Mouse (Mus musculus): ENCODE data around the gene Tbc1d10a. TPM values are rescaled to one million over a fixed set of nuclear protein-coding genes. Genes with fewer than 3 reads are reported as not detected.

The Tbc1d10a gene
- polyA plus RNA-seq, 1 experiment from 2014 or later: 20.9 TPM

DNA sequence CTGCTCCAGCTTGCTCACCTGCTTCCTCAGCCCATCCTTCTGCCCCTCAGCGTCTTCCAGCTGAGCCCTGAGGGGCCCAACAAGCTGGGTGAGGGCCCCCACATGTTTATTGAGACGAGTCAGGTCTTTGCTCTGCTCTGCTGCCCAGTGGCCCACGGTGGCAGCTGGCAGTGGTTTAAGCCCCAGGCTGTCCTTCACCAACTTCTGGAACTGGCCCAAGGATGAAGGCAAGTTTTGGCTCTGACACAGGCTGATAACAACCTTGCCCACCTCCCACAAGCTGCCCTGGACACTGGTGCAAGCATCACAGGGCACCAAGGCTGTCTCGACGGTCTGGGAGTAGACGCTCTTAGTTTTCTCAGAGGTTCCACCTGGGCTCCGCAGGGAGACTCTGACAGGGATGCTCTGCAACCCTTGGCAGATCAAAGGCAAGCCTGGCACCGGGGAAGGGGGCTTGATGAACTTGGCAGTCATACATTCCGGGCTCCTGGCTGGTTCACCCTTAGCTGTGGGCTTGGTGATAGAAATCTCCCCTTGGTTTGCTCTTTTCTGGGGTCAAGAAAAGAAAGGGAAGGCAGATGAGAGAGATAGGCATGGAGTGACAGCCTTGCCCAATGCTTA is 37.9 kb upstream of the Tbc1d10a start:
- Histone ChIP-seq H3K36me3 (ENCODE audit: control insufficient read depth, insufficient read depth) (peaks cover 6% of the 10 kb centered on the region; the same call in 1 of the 2 replicates), H3K9ac (ENCODE audit: low read length) (no peak overlapping the region), H3K27me3 (ENCODE audit: control insufficient read depth, insufficient read depth, low read length) (no peaks in the 10 kb centered on the region), H3K4me3 (ENCODE audit: low read length) (no peak overlapping the region), H3K27ac (ENCODE audit: low read length) (no peak overlapping the region), H3K4me1 (ENCODE audit: control insufficient read depth, insufficient read depth, low read length) (no peaks in the 10 kb centered on the region), H3K9me3 (replicated peaks; ENCODE audit: control insufficient read depth, low read length) (no peaks in the 10 kb centered on the region), H3K4me2 (ENCODE audit: low read depth, low read length) (no peak overlapping the region)
- 73% methylated on average over 9 of the region's 9 CpGs for WGBS
- ATAC-seq (replicated peaks; ENCODE audit: extremely low read depth, insufficient read depth, low FRiP score): no peak

DNA sequence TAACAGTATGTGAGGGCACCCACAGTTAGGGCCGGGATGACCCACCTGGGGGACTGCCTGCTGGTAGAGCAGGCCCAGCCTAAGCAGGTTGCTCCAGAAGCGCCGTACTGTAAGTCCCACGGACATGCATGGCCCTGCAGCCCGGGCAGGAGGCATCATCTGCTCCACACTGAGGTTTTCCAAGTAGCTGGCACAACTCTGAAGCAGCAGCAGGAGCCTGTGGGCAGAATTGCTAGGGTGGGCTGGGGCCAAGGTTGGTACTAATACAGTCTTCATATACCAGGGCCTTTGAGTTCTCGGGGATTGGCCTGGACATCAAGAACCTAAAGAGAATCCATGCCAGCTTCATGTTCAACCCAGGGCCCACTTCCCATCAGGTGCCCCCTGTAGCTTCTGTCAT is 36.7 kb upstream of the Tbc1d10a start:
- H3K9ac ChIP-seq (ENCODE audit: low read length): no peak overlapping the region
- H3K27ac ChIP-seq (ENCODE audit: low read length): no peak overlapping the region
- no peak overlapping the region for H3K4me2 ChIP-seq (ENCODE audit: low read depth, low read length)
- no peaks in the 10 kb centered on the region; the same call in 1 of the 2 replicates for H3K9me3 ChIP-seq (replicated peaks; ENCODE audit: control insufficient read depth, low read length)
- 84% methylated on average over 6 of the region's 6 CpGs for WGBS
- H3K4me1 ChIP-seq (ENCODE audit: control insufficient read depth, insufficient read depth, low read length): no peaks in the 10 kb centered on the region
- H3K36me3 ChIP-seq (ENCODE audit: control insufficient read depth, insufficient read depth): no peaks in the 10 kb centered on the region
- no peaks in the 10 kb centered on the region for H3K27me3 ChIP-seq (ENCODE audit: control insufficient read depth, insufficient read depth, low read length)
- ATAC-seq (replicated peaks; ENCODE audit: extremely low read depth, insufficient read depth, low FRiP score): no peak
- H3K4me3 ChIP-seq (ENCODE audit: low read length): no peak overlapping the region

DNA sequence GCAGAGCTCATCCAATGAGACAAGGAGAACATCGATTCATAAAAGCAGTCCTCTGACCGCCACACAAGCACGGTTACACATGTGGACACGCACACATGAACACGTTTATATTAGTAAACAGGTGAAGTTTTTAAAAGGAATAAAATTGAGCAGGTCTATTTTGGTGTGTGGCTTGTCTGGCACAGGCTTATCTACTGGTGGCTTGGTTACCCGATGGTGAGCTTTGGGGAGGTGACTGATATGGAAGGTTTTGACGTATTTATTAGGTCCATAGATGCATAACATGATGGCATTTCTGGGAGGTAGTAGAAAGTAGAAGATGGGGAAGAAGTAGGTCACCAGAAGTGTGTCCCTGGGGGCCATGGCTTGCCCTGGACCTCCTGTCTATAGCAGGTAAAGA is 32.9 kb upstream of the Tbc1d10a start:
- Histone ChIP-seq H3K9ac (ENCODE audit: low read length) (no peak overlapping the region), H3K4me3 (ENCODE audit: low read length) (no peak overlapping the region), H3K4me1 (ENCODE audit: control insufficient read depth, insufficient read depth, low read length) (peaks cover 5% of the 10 kb centered on the region; the same call in 1 of the 2 replicates), H3K27me3 (ENCODE audit: control insufficient read depth, insufficient read depth, low read length) (no peaks in the 10 kb centered on the region), H3K9me3 (replicated peaks; ENCODE audit: control insufficient read depth, low read length) (no peaks in the 10 kb centered on the region; the same call in 1 of the 2 replicates), H3K4me2 (ENCODE audit: low read depth, low read length) (no peak overlapping the region), H3K36me3 (ENCODE audit: control insufficient read depth, insufficient read depth) (no peaks in the 10 kb centered on the region), H3K27ac (ENCODE audit: low read length) (no peak overlapping the region)
- ATAC-seq (replicated peaks; ENCODE audit: extremely low read depth, insufficient read depth, low FRiP score): no peak
- WGBS: 88% methylated on average over 7 of the region's 7 CpGs

DNA sequence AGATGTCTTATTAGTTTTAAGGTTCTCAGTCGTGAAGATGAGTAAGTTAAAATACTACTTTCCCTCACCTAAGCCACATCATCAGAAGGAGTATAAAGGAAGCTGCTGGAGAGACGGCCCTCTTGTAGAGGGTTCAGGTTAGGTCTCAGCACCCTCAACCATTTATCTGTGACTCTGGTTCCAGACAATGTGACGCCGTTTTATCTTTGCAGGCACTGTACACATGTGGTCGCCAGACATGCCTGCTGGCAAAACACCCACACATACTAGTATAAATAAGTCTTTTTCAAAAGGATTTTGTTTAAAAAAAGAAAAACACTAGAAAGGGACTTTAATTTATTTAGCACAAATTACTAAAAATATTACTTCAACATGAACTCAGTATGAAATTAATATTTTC is 30.9 kb upstream of the Tbc1d10a start:
- H3K4me3 ChIP-seq (ENCODE audit: low read length): no peak overlapping the region
- H3K27me3 ChIP-seq (ENCODE audit: control insufficient read depth, insufficient read depth, low read length): no peaks in the 10 kb centered on the region
- no peak overlapping the region for H3K27ac ChIP-seq (ENCODE audit: low read length)
- 58% methylated on average over 5 of the region's 5 CpGs for WGBS
- H3K36me3 ChIP-seq (ENCODE audit: control insufficient read depth, insufficient read depth): no peaks in the 10 kb centered on the region
- H3K4me1 ChIP-seq (ENCODE audit: control insufficient read depth, insufficient read depth, low read length): peaks cover 12% of the 10 kb centered on the region
- no peak overlapping the region for H3K9ac ChIP-seq (ENCODE audit: low read length)
- ATAC-seq (replicated peaks; ENCODE audit: extremely low read depth, insufficient read depth, low FRiP score): no peak
- H3K4me2 ChIP-seq (ENCODE audit: low read depth, low read length): no peak overlapping the region
- H3K9me3 ChIP-seq (replicated peaks; ENCODE audit: control insufficient read depth, low read length): no peaks in the 10 kb centered on the region; the same call in 1 of the 2 replicates

DNA sequence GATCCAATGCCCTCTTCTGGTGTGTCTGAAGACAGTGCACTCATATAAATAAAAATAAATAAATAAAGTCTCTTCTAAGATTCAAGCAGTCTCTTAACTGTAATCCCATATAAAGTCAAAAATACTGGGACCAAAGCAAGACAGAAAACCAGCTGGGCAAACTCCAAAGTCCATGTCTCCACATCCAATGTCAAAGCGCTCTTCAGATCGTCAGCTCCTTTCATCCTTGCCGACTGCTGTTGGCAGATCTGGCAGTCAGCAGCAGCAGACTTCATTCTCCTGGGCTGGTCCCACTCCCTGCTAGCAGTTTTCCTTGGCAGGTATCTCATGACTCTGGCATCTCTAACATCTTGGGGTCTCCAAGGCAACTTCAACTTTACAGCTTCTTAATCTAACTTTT is 27.9 kb upstream of the Tbc1d10a start:
- no peak overlapping the region for H3K27ac ChIP-seq (ENCODE audit: low read length)
- peaks cover 26% of the 10 kb centered on the region for H3K4me1 ChIP-seq (ENCODE audit: control insufficient read depth, insufficient read depth, low read length)
- no peak overlapping the region for H3K4me3 ChIP-seq (ENCODE audit: low read length)
- H3K9me3 ChIP-seq (replicated peaks; ENCODE audit: control insufficient read depth, low read length): no peaks in the 10 kb centered on the region; the same call in 1 of the 2 replicates
- H3K27me3 ChIP-seq (ENCODE audit: control insufficient read depth, insufficient read depth, low read length): no peaks in the 10 kb centered on the region
- ATAC-seq (replicated peaks; ENCODE audit: extremely low read depth, insufficient read depth, low FRiP score): no peak
- no peak overlapping the region for H3K9ac ChIP-seq (ENCODE audit: low read length)
- H3K36me3 ChIP-seq (ENCODE audit: control insufficient read depth, insufficient read depth): peaks cover 16% of the 10 kb centered on the region
- H3K4me2 ChIP-seq (ENCODE audit: low read depth, low read length): no peak overlapping the region
- WGBS: 75% methylated on average over 3 of the region's 3 CpGs

DNA sequence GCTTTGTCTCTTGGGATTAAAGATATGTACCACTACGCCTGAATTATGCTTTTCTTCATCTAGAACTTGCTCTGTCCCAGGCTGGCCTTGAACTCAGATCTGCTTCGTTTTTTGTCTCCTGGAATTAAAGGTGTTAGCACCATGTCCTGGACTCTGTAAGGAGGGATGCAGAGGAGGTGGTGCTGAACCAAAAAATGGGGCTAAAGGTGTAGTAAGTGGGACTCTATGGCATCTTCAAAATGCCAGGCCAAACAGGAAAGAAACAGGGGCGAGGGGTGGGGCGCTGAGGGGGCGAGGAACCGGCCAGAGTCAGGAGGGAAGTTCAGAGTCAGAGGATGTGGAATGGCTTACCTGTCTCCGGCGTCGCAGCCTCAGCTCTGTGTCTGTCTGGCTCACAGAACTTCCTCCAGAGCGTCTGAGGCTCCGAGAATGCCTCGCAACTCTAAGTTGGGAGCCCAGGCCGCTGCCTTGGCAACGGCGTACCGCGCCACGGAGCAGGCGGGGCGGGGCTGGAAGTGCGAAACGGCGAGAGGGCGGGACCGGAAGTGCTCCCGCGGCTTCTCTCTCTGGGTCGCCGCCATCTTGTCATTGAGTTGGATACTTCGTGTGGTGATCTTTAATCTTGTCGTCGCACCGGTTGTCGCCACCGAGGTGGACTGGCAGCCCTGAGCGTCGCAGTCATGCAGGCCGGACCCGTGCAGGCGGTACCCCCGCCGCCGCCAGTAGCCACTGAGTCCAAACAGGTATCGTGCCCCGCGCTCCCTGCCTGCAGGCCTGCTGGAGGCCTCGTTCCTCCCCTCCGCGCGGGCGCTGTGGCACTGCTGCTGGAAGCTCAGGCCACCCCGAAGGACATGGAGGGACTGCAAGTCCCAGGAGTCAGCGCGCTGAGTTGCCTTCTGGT is 26.5 kb upstream of the Tbc1d10a start, which contains the start of the genes Ccdc157 and Sf3a1:
Gene Ccdc157 (minus strand): TSS at position 486 of the 901 bp plus-strand sequence.
Gene Sf3a1 (plus strand): TSS at position 543 of the 901 bp plus-strand sequence.
- peak; percentile 96 for ATAC-seq (replicated peaks; ENCODE audit: extremely low read depth, insufficient read depth, low FRiP score)
- WGBS: 1% methylated on average over 54 of the region's 54 CpGs
- H3K27ac ChIP-seq (ENCODE audit: low read length): peak within 1 kb of the TSS; percentile 95
- peak within 1 kb of the TSS; percentile 91 for H3K4me3 ChIP-seq (ENCODE audit: low read length)
- no peaks in the 10 kb centered on the region for H3K27me3 ChIP-seq (ENCODE audit: control insufficient read depth, insufficient read depth, low read length)
- peak within 1 kb of the TSS; percentile 92 for H3K9ac ChIP-seq (ENCODE audit: low read length)
- H3K4me1 ChIP-seq (ENCODE audit: control insufficient read depth, insufficient read depth, low read length): peaks cover 30% of the 10 kb centered on the region
- no peaks in the 10 kb centered on the region for H3K9me3 ChIP-seq (replicated peaks; ENCODE audit: control insufficient read depth, low read length)
- H3K36me3 ChIP-seq (ENCODE audit: control insufficient read depth, insufficient read depth): peaks cover 28% of the 10 kb centered on the region
- peak within 1 kb of the TSS; percentile 93 for H3K4me2 ChIP-seq (ENCODE audit: low read depth, low read length)

DNA sequence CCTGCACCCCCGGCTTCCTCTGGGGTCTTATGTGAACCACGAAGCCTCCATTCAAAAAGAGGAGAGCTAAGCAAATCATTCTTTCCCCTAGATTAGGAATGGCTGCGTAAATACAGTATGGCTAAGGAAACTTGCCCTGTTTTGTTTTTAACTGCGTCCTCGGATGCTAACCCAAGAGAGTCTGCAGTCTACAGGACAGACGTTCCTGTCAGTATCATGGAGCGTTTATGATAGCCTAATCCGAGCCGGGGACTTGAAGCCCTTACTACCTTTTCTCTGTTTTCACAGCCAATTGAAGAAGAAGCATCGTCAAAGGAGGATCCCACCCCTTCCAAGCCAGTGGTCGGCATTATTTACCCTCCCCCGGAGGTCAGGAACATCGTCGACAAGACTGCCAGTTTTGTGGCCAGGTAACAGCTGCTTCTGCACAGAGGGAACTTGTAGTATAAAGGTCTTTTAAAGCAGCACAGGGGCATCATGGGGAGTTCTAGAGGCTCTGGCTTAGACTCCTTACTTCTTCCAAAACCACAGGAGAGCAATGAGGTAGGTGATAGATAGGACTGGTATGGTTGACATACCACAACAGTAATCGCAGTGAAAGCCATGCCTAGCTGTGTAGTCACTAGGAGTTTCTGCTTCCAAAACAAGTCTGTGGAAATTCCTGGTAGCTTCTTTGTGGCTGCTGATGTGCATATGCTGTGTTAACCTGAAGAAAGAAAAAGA is 25.7 kb upstream of the Tbc1d10a start:
- H3K4me2 ChIP-seq (ENCODE audit: low read depth, low read length): peak overlapping the region; percentile 93
- H3K36me3 ChIP-seq (ENCODE audit: control insufficient read depth, insufficient read depth): peaks cover 30% of the 10 kb centered on the region
- H3K4me3 ChIP-seq (ENCODE audit: low read length): peak overlapping the region; percentile 91
- no peak for ATAC-seq (replicated peaks; ENCODE audit: extremely low read depth, insufficient read depth, low FRiP score)
- no peaks in the 10 kb centered on the region for H3K9me3 ChIP-seq (replicated peaks; ENCODE audit: control insufficient read depth, low read length)
- H3K27ac ChIP-seq (ENCODE audit: low read length): peak overlapping the region; percentile 95
- peak overlapping the region; percentile 92 for H3K9ac ChIP-seq (ENCODE audit: low read length)
- WGBS: 5% methylated on average over 15 of the region's 15 CpGs
- no peaks in the 10 kb centered on the region for H3K27me3 ChIP-seq (ENCODE audit: control insufficient read depth, insufficient read depth, low read length)
- peaks cover 30% of the 10 kb centered on the region for H3K4me1 ChIP-seq (ENCODE audit: control insufficient read depth, insufficient read depth, low read length)

DNA sequence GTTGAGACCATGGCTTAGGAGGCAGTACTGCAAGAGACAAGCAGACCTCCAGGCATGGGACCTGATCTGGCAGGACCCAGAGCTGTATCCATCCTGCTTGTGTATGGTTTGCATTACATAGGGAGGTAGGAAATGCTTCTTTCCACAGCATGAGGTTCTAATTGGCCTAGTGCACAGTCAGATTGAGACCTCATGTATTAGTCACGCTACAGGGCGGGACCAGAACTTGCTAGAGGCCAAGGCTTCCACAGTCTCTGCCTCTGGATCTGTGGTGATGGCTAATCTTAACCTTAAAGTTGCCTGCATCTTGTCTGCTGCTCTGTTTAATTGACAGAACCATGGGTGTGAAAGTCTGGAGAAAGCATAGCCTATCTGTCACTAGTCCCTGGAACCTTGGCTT is 21.9 kb upstream of the Tbc1d10a start:
- Histone ChIP-seq H3K4me2 (ENCODE audit: low read depth, low read length) (no peak overlapping the region), H3K9me3 (replicated peaks; ENCODE audit: control insufficient read depth, low read length) (no peaks in the 10 kb centered on the region), H3K4me1 (ENCODE audit: control insufficient read depth, insufficient read depth, low read length) (peaks cover 19% of the 10 kb centered on the region), H3K4me3 (ENCODE audit: low read length) (no peak overlapping the region), H3K9ac (ENCODE audit: low read length) (no peak overlapping the region), H3K27me3 (ENCODE audit: control insufficient read depth, insufficient read depth, low read length) (no peaks in the 10 kb centered on the region), H3K27ac (ENCODE audit: low read length) (no peak overlapping the region), H3K36me3 (ENCODE audit: control insufficient read depth, insufficient read depth) (peaks cover 62% of the 10 kb centered on the region)
- ATAC-seq (replicated peaks; ENCODE audit: extremely low read depth, insufficient read depth, low FRiP score): no peak
- 93% methylated on average over 2 of the region's 2 CpGs for WGBS
